Mouse (Mus musculus) liver, adult (tissue): ENCODE measurements around the gene Mgat4b.

Experiments used
- GATA4 ChIP-seq: IDR thresholded peaks from 2 replicates; pipeline ENCODE4 v1.6.1; 2014; ENCODE audit warnings: mild to moderate bottlenecking, low read length; ENCODE audit not compliant: insufficient replicate concordance

Mgat4b gene

GRCm38 (mm10) chr11:50227226-50227625, 16.5 kb downstream of the Mgat4b start:
- no peak for TF ChIP-seq GATA4

GRCm38 (mm10) chr11:50227736-50228135, 17.0 kb downstream of the Mgat4b start:
- no peak for TF ChIP-seq GATA4

GRCm38 (mm10) chr11:50228772-50229171, 18.1 kb downstream of the Mgat4b start:
- TF ChIP-seq GATA4: no peak

- TF ChIP-seq GATA4: no peak
These were observed 18.7 kb downstream of the Mgat4b start for GRCm38 (mm10) chr11:50229252-50229910.

GRCm38 (mm10) chr11:50230481-50231304, 20.0 kb downstream of the Mgat4b start:
- no peak for TF ChIP-seq GATA4

GRCm38 (mm10) chr11:50231411-50231810, 20.7 kb downstream of the Mgat4b start:
- TF ChIP-seq GATA4: no peak

- TF ChIP-seq GATA4: no peak
These were observed 22.3 kb downstream of the Mgat4b start for GRCm38 (mm10) chr11:50233022-50233421.

- no peak for TF ChIP-seq GATA4
These were observed 23.3 kb downstream of the Mgat4b start for GRCm38 (mm10) chr11:50233993-50234392.

- TF ChIP-seq GATA4: no peak
These were observed 23.9 kb downstream of the Mgat4b start for GRCm38 (mm10) chr11:50234606-50235005.

GRCm38 (mm10) chr11:50236540-50236936, 25.8 kb downstream of the Mgat4b start:
- TF ChIP-seq GATA4: no peak

- no peak for TF ChIP-seq GATA4
These were observed 26.5 kb downstream of the Mgat4b start for GRCm38 (mm10) chr11:50236937-50237835.

- TF ChIP-seq GATA4: no peak
These were observed 27.6 kb downstream of the Mgat4b start, which contains the start of gene Ltc4s for GRCm38 (mm10) chr11:50238324-50238723. Ltc4s (minus strand) TSS chr11:50238616.

GRCm38 (mm10) chr11:50238821-50239791, 28.4 kb downstream of the Mgat4b start:
- no peak for TF ChIP-seq GATA4

- TF ChIP-seq GATA4: peak; percentile 71; the same call in 1 of the 2 replicates
These were observed 29.7 kb downstream of the Mgat4b start for GRCm38 (mm10) chr11:50240235-50240911.

- no peak for TF ChIP-seq GATA4
These were observed 33.2 kb downstream of the Mgat4b start for GRCm38 (mm10) chr11:50243926-50244325.
